Mouse (Mus musculus): ENCODE data around the gene Cript. TPM values are rescaled to one million over a fixed set of nuclear protein-coding genes. Genes with fewer than 3 reads are reported as not detected.

Cript gene
- polyA plus RNA-seq, 1 experiment from 2014 or later, result 150 TPM

GRCm38 (mm10) chr17:87038496-87038895 is 13.1 kb downstream of the Cript start:
- Histone ChIP-seq H3K9ac (ENCODE audit: low read depth, low read length) (no peak overlapping the region), H3K27ac (ENCODE audit: low read depth, low read length) (no peak overlapping the region), H3K36me3 (ENCODE audit: control insufficient read depth, insufficient read depth, low read length) (peaks cover 8% of the 10 kb centered on the region; the same call in 1 of the 2 replicates), H3K27me3 (ENCODE audit: control insufficient read depth, insufficient read depth, low read length) (no peaks in the 10 kb centered on the region), H3K4me3 (ENCODE audit: low read length) (no peak overlapping the region), H3K4me2 (replicated peaks; ENCODE audit: low read depth, low read length) (no peak overlapping the region), H3K4me1 (ENCODE audit: control insufficient read depth, insufficient read depth, low read length) (no peaks in the 10 kb centered on the region), H3K9me3 (ENCODE audit: control insufficient read depth, low read length) (no peaks in the 10 kb centered on the region)
- WGBS, result 89% methylated on average over 5 of the region's 5 CpGs
- no peak for ATAC-seq (ENCODE audit: low FRiP score, low TSS enrichment)

GRCm38 (mm10) chr17:87041739-87042138 is 16.4 kb downstream of the Cript start:
- Histone ChIP-seq H3K9me3 (ENCODE audit: control insufficient read depth, low read length) (no peaks in the 10 kb centered on the region), H3K36me3 (ENCODE audit: control insufficient read depth, insufficient read depth, low read length) (no peaks in the 10 kb centered on the region), H3K4me1 (ENCODE audit: control insufficient read depth, insufficient read depth, low read length) (no peaks in the 10 kb centered on the region), H3K27me3 (ENCODE audit: control insufficient read depth, insufficient read depth, low read length) (no peaks in the 10 kb centered on the region), H3K4me2 (replicated peaks; ENCODE audit: low read depth, low read length) (no peak overlapping the region), H3K4me3 (ENCODE audit: low read length) (no peak overlapping the region), H3K27ac (ENCODE audit: low read depth, low read length) (no peak overlapping the region), H3K9ac (ENCODE audit: low read depth, low read length) (no peak overlapping the region)
- WGBS, result 74% methylated on average over 19 of the region's 19 CpGs
- no peak for ATAC-seq (ENCODE audit: low FRiP score, low TSS enrichment)

- Histone ChIP-seq H3K27ac (ENCODE audit: low read depth, low read length) (no peak overlapping the region), H3K27me3 (ENCODE audit: control insufficient read depth, insufficient read depth, low read length) (no peaks in the 10 kb centered on the region), H3K4me1 (ENCODE audit: control insufficient read depth, insufficient read depth, low read length) (no peaks in the 10 kb centered on the region), H3K9ac (ENCODE audit: low read depth, low read length) (no peak overlapping the region), H3K4me2 (replicated peaks; ENCODE audit: low read depth, low read length) (no peak overlapping the region), H3K9me3 (ENCODE audit: control insufficient read depth, low read length) (no peaks in the 10 kb centered on the region), H3K4me3 (ENCODE audit: low read length) (no peak overlapping the region), H3K36me3 (ENCODE audit: control insufficient read depth, insufficient read depth, low read length) (no peaks in the 10 kb centered on the region)
- 2% methylated on average over 15 of the region's 15 CpGs for WGBS
- peak; percentile 83 for ATAC-seq (ENCODE audit: low FRiP score, low TSS enrichment)
Measured at GRCm38 (mm10) chr17:87044364-87044763, 19.0 kb downstream of the Cript start.

- Histone ChIP-seq H3K27ac (ENCODE audit: low read depth, low read length) (no peak overlapping the region), H3K9me3 (ENCODE audit: control insufficient read depth, low read length) (no peaks in the 10 kb centered on the region), H3K9ac (ENCODE audit: low read depth, low read length) (no peak overlapping the region), H3K4me2 (replicated peaks; ENCODE audit: low read depth, low read length) (no peak overlapping the region), H3K4me3 (ENCODE audit: low read length) (no peak overlapping the region), H3K36me3 (ENCODE audit: control insufficient read depth, insufficient read depth, low read length) (no peaks in the 10 kb centered on the region), H3K27me3 (ENCODE audit: control insufficient read depth, insufficient read depth, low read length) (no peaks in the 10 kb centered on the region), H3K4me1 (ENCODE audit: control insufficient read depth, insufficient read depth, low read length) (no peaks in the 10 kb centered on the region)
- ATAC-seq (ENCODE audit: low FRiP score, low TSS enrichment), result 0 out of 2 replicates have a peak, but pooled peaks have one; percentile 49
- 84% methylated on average over 8 of the region's 8 CpGs for WGBS
Measured at GRCm38 (mm10) chr17:87044796-87045195, 19.4 kb downstream of the Cript start.

GRCm38 (mm10) chr17:87049696-87050095 is 24.3 kb downstream of the Cript start:
- no peak overlapping the region for H3K4me3 ChIP-seq (ENCODE audit: low read length)
- 50% methylated on average over 5 of the region's 5 CpGs for WGBS

GRCm38 (mm10) chr17:87050469-87051175 is 25.3 kb downstream of the Cript start:
- H3K36me3 ChIP-seq (ENCODE audit: control insufficient read depth, insufficient read depth, low read length), result no peaks in the 10 kb centered on the region
- ATAC-seq (ENCODE audit: low FRiP score, low TSS enrichment), result no peak
- 50% methylated on average over 9 of the region's 9 CpGs for WGBS

More at GRCm38 (mm10) chr17:87049696-87050095, 24.3 kb downstream of the Cript start:
- Histone ChIP-seq H3K27me3 (ENCODE audit: control insufficient read depth, insufficient read depth, low read length) (no peaks in the 10 kb centered on the region), H3K9ac (ENCODE audit: low read depth, low read length) (no peak overlapping the region), H3K4me2 (replicated peaks; ENCODE audit: low read depth, low read length) (no peak overlapping the region), H3K36me3 (ENCODE audit: control insufficient read depth, insufficient read depth, low read length) (no peaks in the 10 kb centered on the region), H3K9me3 (ENCODE audit: control insufficient read depth, low read length) (no peaks in the 10 kb centered on the region), H3K27ac (ENCODE audit: low read depth, low read length) (no peak overlapping the region), H3K4me1 (ENCODE audit: control insufficient read depth, insufficient read depth, low read length) (no peaks in the 10 kb centered on the region)
- ATAC-seq (ENCODE audit: low FRiP score, low TSS enrichment), result no peak

GRCm38 (mm10) chr17:87051652-87052051 is 26.3 kb downstream of the Cript start:
- 93% methylated on average over 1 of the region's 1 CpGs for WGBS

More at GRCm38 (mm10) chr17:87050469-87051175, 25.3 kb downstream of the Cript start:
- H3K27me3 ChIP-seq (ENCODE audit: control insufficient read depth, insufficient read depth, low read length), result no peaks in the 10 kb centered on the region
- H3K9ac ChIP-seq (ENCODE audit: low read depth, low read length), result no peak overlapping the region
- H3K4me1 ChIP-seq (ENCODE audit: control insufficient read depth, insufficient read depth, low read length), result peaks cover 9% of the 10 kb centered on the region; the same call in 1 of the 2 replicates
- no peak overlapping the region for H3K4me2 ChIP-seq (replicated peaks; ENCODE audit: low read depth, low read length)
- H3K9me3 ChIP-seq (ENCODE audit: control insufficient read depth, low read length), result no peaks in the 10 kb centered on the region
- no peak overlapping the region for H3K4me3 ChIP-seq (ENCODE audit: low read length)
- H3K27ac ChIP-seq (ENCODE audit: low read depth, low read length), result no peak overlapping the region

GRCm38 (mm10) chr17:87052432-87052831 is 27.1 kb downstream of the Cript start:
- H3K9ac ChIP-seq (ENCODE audit: low read depth, low read length), result no peak overlapping the region
- H3K27ac ChIP-seq (ENCODE audit: low read depth, low read length), result no peak overlapping the region
- no peaks in the 10 kb centered on the region for H3K9me3 ChIP-seq (ENCODE audit: control insufficient read depth, low read length)
- no peak for ATAC-seq (ENCODE audit: low FRiP score, low TSS enrichment)
- no peaks in the 10 kb centered on the region for H3K27me3 ChIP-seq (ENCODE audit: control insufficient read depth, insufficient read depth, low read length)
- no peaks in the 10 kb centered on the region for H3K36me3 ChIP-seq (ENCODE audit: control insufficient read depth, insufficient read depth, low read length)
- peaks cover 14% of the 10 kb centered on the region; the same call in 1 of the 2 replicates for H3K4me1 ChIP-seq (ENCODE audit: control insufficient read depth, insufficient read depth, low read length)
- no peak overlapping the region for H3K4me2 ChIP-seq (replicated peaks; ENCODE audit: low read depth, low read length)
- WGBS, result 82% methylated on average over 1 of the region's 1 CpGs
- no peak overlapping the region for H3K4me3 ChIP-seq (ENCODE audit: low read length)

More at GRCm38 (mm10) chr17:87051652-87052051, 26.3 kb downstream of the Cript start:
- no peaks in the 10 kb centered on the region for H3K27me3 ChIP-seq (ENCODE audit: control insufficient read depth, insufficient read depth, low read length)
- no peak overlapping the region for H3K9ac ChIP-seq (ENCODE audit: low read depth, low read length)
- H3K36me3 ChIP-seq (ENCODE audit: control insufficient read depth, insufficient read depth, low read length), result no peaks in the 10 kb centered on the region
- peaks cover 13% of the 10 kb centered on the region; the same call in 1 of the 2 replicates for H3K4me1 ChIP-seq (ENCODE audit: control insufficient read depth, insufficient read depth, low read length)
- H3K4me3 ChIP-seq (ENCODE audit: low read length), result no peak overlapping the region
- no peak for ATAC-seq (ENCODE audit: low FRiP score, low TSS enrichment)
- H3K27ac ChIP-seq (ENCODE audit: low read depth, low read length), result no peak overlapping the region
- no peaks in the 10 kb centered on the region for H3K9me3 ChIP-seq (ENCODE audit: control insufficient read depth, low read length)
- H3K4me2 ChIP-seq (replicated peaks; ENCODE audit: low read depth, low read length), result no peak overlapping the region

GRCm38 (mm10) chr17:87053921-87054320 is 28.6 kb downstream of the Cript start:
- ATAC-seq (ENCODE audit: low FRiP score, low TSS enrichment), result no peak

More at GRCm38 (mm10) chr17:87053921-87054320, 28.6 kb downstream of the Cript start:
- Histone ChIP-seq H3K4me3 (ENCODE audit: low read length) (no peak overlapping the region), H3K4me2 (replicated peaks; ENCODE audit: low read depth, low read length) (no peak overlapping the region), H3K27me3 (ENCODE audit: control insufficient read depth, insufficient read depth, low read length) (no peaks in the 10 kb centered on the region), H3K36me3 (ENCODE audit: control insufficient read depth, insufficient read depth, low read length) (no peaks in the 10 kb centered on the region), H3K27ac (ENCODE audit: low read depth, low read length) (no peak overlapping the region), H3K9me3 (ENCODE audit: control insufficient read depth, low read length) (no peaks in the 10 kb centered on the region), H3K9ac (ENCODE audit: low read depth, low read length) (no peak overlapping the region), H3K4me1 (ENCODE audit: control insufficient read depth, insufficient read depth, low read length) (peaks cover 19% of the 10 kb centered on the region; the same call in 1 of the 2 replicates)
- 71% methylated on average over 5 of the region's 5 CpGs for WGBS
